Mouse (Mus musculus) embryo, embryonic 11 days (tissue): ENCODE results near the gene Eef2kmt.
A peak's percentile ranks its signal among the peaks of the same experiment; 100 is the strongest.

Source experiments
- DNase-seq: peaks from one replicate; pipeline ENCODE4 v3.0.0-alpha.2; 2015

The Eef2kmt gene

DNA sequence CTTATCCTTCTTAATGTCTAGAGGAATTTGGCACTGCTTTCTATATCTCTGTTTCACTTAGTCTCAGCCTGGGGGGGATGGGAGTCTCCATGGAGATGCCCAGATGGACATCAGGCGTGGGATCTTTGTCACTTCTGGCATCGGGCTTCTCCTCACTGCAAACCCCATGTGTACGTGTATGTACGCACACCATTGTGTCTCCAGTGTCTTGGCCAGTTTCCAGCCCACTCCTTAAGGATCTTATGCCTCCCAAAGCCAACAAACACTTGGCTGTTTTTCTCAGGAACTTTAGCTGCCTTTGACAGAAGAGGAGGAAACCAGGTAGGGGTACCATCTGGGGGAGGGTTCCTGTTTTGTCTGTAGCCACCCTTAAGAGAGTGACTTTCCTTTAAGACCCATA lies 34.4 kb downstream of the Eef2kmt start:
- DNase-seq: no peak

- DNase-seq: no peak
Observed at GRCm38 (mm10) chr16:5217341-5218133, 38.2 kb downstream of the Eef2kmt start.

DNA sequence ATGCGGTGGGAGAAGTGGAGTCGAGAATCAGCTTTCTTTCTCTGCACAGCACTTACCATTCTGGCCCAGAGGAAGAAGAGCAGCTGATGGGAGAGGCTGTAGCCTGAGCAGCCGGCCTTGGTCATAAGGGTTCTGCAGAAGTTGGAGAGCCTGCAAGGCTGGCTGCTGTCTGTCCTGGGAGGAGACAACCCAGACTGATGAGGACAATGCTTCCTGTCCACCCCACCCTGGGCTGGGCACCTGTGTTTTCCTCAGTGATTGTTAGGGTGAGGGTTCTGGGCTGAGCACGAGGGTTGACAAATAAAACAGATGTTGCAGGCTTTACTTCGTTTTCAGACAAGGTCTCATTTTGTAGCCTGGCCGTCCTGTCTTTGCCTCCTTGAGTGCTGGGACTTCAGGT lies 39.1 kb downstream of the Eef2kmt start:
- DNase-seq: no peak

DNA sequence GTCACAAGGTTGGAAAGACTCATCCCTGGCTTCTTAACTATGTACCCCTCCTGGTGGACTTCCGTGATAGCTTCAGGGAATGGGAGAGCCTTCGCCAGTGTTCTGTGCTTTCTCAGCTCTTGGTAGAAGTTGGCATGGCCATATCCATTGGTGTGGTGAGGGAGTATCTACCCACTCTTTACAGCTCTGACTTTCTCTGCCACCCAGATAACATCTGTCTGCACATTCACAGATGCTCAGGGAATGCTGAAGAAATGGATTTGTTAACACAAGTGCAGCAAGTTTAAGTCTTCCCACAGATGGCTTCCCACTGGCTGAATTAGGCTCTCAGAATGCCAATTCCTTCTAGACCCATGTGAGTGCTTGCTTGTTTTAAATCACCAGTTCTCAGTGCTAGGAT lies 41.7 kb downstream of the Eef2kmt start:
- DNase-seq: no peak

- DNase-seq: no peak
Observed at GRCm38 (mm10) chr16:5212150-5212549, 43.6 kb downstream of the Eef2kmt start.

- no peak for DNase-seq
Observed at GRCm38 (mm10) chr16:5210365-5210764, 45.4 kb downstream of the Eef2kmt start.

- no peak for DNase-seq
Observed at GRCm38 (mm10) chr16:5206051-5206450, 49.7 kb downstream of the Eef2kmt start.

- DNase-seq: no peak
Observed at GRCm38 (mm10) chr16:5205431-5205970, 50.3 kb downstream of the Eef2kmt start.

DNA sequence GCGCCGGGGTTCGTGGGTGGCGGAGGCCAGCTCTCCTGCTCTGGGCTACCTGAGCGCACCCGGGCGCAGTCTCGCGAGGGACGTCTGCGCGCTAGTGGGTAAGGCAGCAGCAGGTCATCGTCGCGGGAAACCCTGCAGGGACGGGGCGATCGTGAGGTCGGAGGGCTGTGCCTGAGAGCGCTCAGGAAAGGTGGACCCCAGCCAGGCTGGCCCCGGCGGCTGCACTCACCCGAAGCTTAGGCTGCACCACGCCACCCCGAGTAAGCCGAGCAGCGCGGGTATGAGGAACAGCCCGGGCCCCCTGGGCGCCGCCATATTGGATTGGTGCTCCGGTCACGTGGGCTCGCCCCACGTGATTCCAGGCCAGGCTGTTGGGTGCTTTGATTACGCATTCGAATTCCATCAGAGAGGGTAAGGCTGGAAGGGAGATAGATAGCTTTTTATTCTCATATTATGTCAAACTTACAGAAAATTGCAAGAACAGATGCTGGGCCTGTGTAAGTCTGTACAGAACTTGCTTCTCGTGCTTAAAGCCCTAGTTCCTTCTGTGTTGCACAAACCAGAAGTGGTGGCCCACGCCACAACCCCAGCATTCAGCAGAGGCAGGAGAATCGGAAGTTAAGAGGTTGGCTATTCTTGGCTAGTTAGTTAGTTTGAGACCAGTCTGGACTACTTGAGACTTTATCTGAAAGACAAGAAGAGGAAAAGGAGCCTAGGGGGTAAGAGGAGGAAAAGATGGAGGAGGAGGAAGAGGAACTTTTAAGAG lies 51.9 kb downstream of the Eef2kmt start, which contains the start of gene Nagpa:
TSS of gene Nagpa (minus strand) at position 345 of the 766 bp plus-strand sequence.
- peak; percentile 93 for DNase-seq

DNA sequence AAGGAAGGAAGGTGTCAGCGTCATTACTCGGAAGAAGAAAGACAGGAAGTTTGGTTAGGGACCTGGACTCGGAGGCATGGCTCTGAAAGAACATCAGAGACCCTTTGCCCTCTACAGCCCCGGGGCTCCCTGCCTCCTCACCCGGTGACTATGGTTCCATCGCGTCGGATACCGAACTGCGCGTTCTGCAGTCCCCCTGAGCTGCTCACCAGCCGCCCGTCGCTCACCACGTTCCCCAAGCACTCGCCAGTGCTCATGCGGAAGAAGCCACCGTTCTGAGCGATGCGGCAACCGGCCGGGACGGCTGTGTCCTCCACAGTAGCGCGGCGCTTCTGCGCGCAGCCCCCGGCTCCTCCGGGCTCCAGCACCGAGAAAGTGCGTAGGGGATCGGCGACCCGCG lies 52.6 kb downstream of the Eef2kmt start:
- DNase-seq: peak; percentile 9

GRCm38 (mm10) chr16:5202681-5203080 lies 53.1 kb downstream of the Eef2kmt start:
- peak; percentile 61 for DNase-seq

- peak; percentile 78 for DNase-seq
Observed at GRCm38 (mm10) chr16:5195080-5195479, 60.7 kb downstream of the Eef2kmt start.
